In genomic region chr3:102157652-102158051, GRCm38 (mm10) we compare ENCODE assay signal across 26 mouse cellular contexts. TPM values are rescaled to one million over a fixed set of nuclear protein-coding genes. Genes with fewer than 3 reads are reported as not detected.
DNase-seq lines count a peak whose midpoint lies in the region; ATAC-seq lines count a peak whose summit lies in the region.
"Had no signal": no experiment of that assay in that cellular context is flagged by ENCODE, and none has a peak within 500 bp of the region (broad histone marks: within the 10 kb centered on the region; RNA-seq: fewer than 3 reads in every experiment).

No protein-coding gene starts in this region.

- H3K27me3 ChIP-seq in heart, embryonic 11.5 days (ENCODE audit: control insufficient read depth, insufficient read depth, low read length): no peaks in the 10 kb centered on the region
- no peaks in the 10 kb centered on the region for H3K27me3 ChIP-seq in heart, embryonic 12.5 days (replicated peaks)
- no peaks in the 10 kb centered on the region for H3K27me3 ChIP-seq in liver, embryonic 11.5 days (replicated peaks; ENCODE audit: control insufficient read depth, insufficient read depth, low read length)
- H3K27me3 ChIP-seq in liver, embryonic 13.5 days: no peaks in the 10 kb centered on the region
- no peaks in the 10 kb centered on the region for H3K27me3 ChIP-seq in stomach, embryonic 15.5 days (replicated peaks)
- H3K27me3 ChIP-seq: CH12.LX; hindbrain, embryonic 13.5 days; Patski had no signal

- no peaks in the 10 kb centered on the region for H3K9me3 ChIP-seq in heart, embryonic 11.5 days (replicated peaks; ENCODE audit: control insufficient read depth, low read length)
- H3K9me3 ChIP-seq in heart, embryonic 12.5 days (replicated peaks): no peaks in the 10 kb centered on the region
- H3K9me3 ChIP-seq in liver, embryonic 11.5 days (ENCODE audit: control insufficient read depth, low read length): no peaks in the 10 kb centered on the region
- H3K9me3 ChIP-seq in liver, embryonic 13.5 days (replicated peaks): no peaks in the 10 kb centered on the region
- H3K9me3 ChIP-seq in stomach, embryonic 15.5 days: no peaks in the 10 kb centered on the region
- H3K9me3 ChIP-seq: forebrain, embryonic 10.5 days; G1E; hindbrain, embryonic 10.5 days; hindbrain, embryonic 13.5 days had no signal

- peaks cover 37% of the 10 kb centered on the region for H3K36me3 ChIP-seq in heart, embryonic 11.5 days (ENCODE audit: control insufficient read depth, insufficient read depth, low read length)
- peaks cover 71% of the 10 kb centered on the region for H3K36me3 ChIP-seq in heart, embryonic 12.5 days
- H3K36me3 ChIP-seq in liver, embryonic 11.5 days (ENCODE audit: control insufficient read depth, insufficient read depth, low read length): peaks cover 26% of the 10 kb centered on the region; the same call in 1 of the 2 replicates
- H3K36me3 ChIP-seq in liver, embryonic 13.5 days: peaks cover 76% of the 10 kb centered on the region
- peaks cover 28% of the 10 kb centered on the region for H3K36me3 ChIP-seq in stomach, embryonic 15.5 days

- no peak for DNase-seq in liver, embryonic 11.5 days (ENCODE audit: low spot score)
- no peak for DNase-seq in liver
- no peak for DNase-seq in liver, embryonic 13.5 days
- DNase-seq in spleen, adult 12 weeks (ENCODE audit: low spot score): no peak
- DNase-seq in urinary bladder, adult 2 months (ENCODE audit: low spot score): no peak
- DNase-seq: adrenal gland, postnatal 10 days; adrenal gland, postnatal 36 days; B cell, adult 2 months; cerebellum, adult 18-20 months; cerebellum, adult 9-10 months; cerebellum, postnatal 14 days; forebrain, postnatal 0 days; gastrocnemius, adult 2 months; gastrocnemius, postnatal 14 days; heart, adult 18-20 months had no signal

- 0 out of 2 replicates have a peak overlapping the region, but pooled peaks have one; percentile 5 for H3K27ac ChIP-seq in heart, embryonic 11.5 days (ENCODE audit: low read depth, low read length)
- H3K27ac ChIP-seq in heart, embryonic 12.5 days (ENCODE audit: poor library complexity, severe bottlenecking): no peak overlapping the region
- no peak overlapping the region for H3K27ac ChIP-seq in liver, embryonic 11.5 days (ENCODE audit: low read depth, low read length)
- H3K27ac ChIP-seq in liver, embryonic 13.5 days: peak overlapping the region; percentile 25; the same call in 1 of the 2 replicates
- H3K27ac ChIP-seq in stomach, embryonic 15.5 days: peak overlapping the region; percentile 67
- H3K27ac ChIP-seq: gastrocnemius, adult 2 months; hindbrain, embryonic 10.5 days; hindbrain, embryonic 13.5 days; hindbrain, postnatal 0 days had no signal

- H3K4me1 ChIP-seq in heart, embryonic 11.5 days (ENCODE audit: control insufficient read depth, insufficient read depth, low read length): peaks cover 3% of the 10 kb centered on the region; the same call in 1 of the 2 replicates
- H3K4me1 ChIP-seq in heart, embryonic 12.5 days (replicated peaks): peaks cover 26% of the 10 kb centered on the region
- H3K4me1 ChIP-seq in liver, embryonic 11.5 days (replicated peaks; ENCODE audit: control insufficient read depth, insufficient read depth, low read length): peaks cover 15% of the 10 kb centered on the region
- H3K4me1 ChIP-seq in liver, embryonic 13.5 days (replicated peaks): peaks cover 54% of the 10 kb centered on the region
- peaks cover 5% of the 10 kb centered on the region; the same call in 1 of the 2 replicates for H3K4me1 ChIP-seq in stomach, embryonic 15.5 days

- H3K9ac ChIP-seq in heart, embryonic 11.5 days (ENCODE audit: low read depth, low read length): no peak overlapping the region
- H3K9ac ChIP-seq in heart, embryonic 12.5 days: no peak overlapping the region
- no peak overlapping the region for H3K9ac ChIP-seq in liver, embryonic 11.5 days (ENCODE audit: low read depth, low read length)
- no peak overlapping the region for H3K9ac ChIP-seq in liver, embryonic 13.5 days
- no peak overlapping the region for H3K9ac ChIP-seq in stomach, embryonic 15.5 days
- H3K9ac ChIP-seq: forebrain, postnatal 0 days; hindbrain, embryonic 13.5 days had no signal

- WGBS in heart, embryonic 11.5 days (ENCODE audit: insufficient replicate concordance): 71% methylated on average over 6 of the region's 6 CpGs
- WGBS in heart, embryonic 12.5 days: 84% methylated on average over 6 of the region's 6 CpGs
- WGBS in liver, embryonic 11.5 days: 67% methylated on average over 6 of the region's 6 CpGs
- 36% methylated on average over 6 of the region's 6 CpGs for WGBS in liver, embryonic 13.5 days (ENCODE audit: insufficient replicate concordance)
- WGBS in stomach, embryonic 15.5 days: 81% methylated on average over 6 of the region's 6 CpGs

- H3K4me3 ChIP-seq in heart, embryonic 11.5 days (ENCODE audit: low read depth, low read length): no peak overlapping the region
- H3K4me3 ChIP-seq in heart, embryonic 12.5 days: no peak overlapping the region
- H3K4me3 ChIP-seq in liver, embryonic 11.5 days (ENCODE audit: low read depth, low read length): no peak overlapping the region
- no peak overlapping the region for H3K4me3 ChIP-seq in liver, embryonic 13.5 days (replicated peaks)
- no peak overlapping the region for H3K4me3 ChIP-seq in stomach, embryonic 15.5 days (replicated peaks)
- H3K4me3 ChIP-seq: forebrain, embryonic 10.5 days; gastrocnemius, adult 2 months; hindbrain, embryonic 10.5 days; hindbrain, embryonic 13.5 days had no signal

- no peak for ATAC-seq in heart, embryonic 11.5 days (replicated peaks; ENCODE audit: insufficient number of reproducible peaks, low FRiP score, low TSS enrichment)
- no peak for ATAC-seq in heart, embryonic 12.5 days (ENCODE audit: insufficient number of reproducible peaks, low FRiP score)
- ATAC-seq in liver, embryonic 11.5 days (replicated peaks; ENCODE audit: low FRiP score): peak; percentile 26; the same call in 1 of the 2 replicates
- peak; percentile 27; the same call in 1 of the 2 replicates for ATAC-seq in liver, embryonic 13.5 days (ENCODE audit: low read depth)
- peak; percentile 44; the same call in 1 of the 2 replicates for ATAC-seq in stomach, embryonic 15.5 days (ENCODE audit: insufficient read depth, low FRiP score, low read depth)
- ATAC-seq: forebrain, embryonic 14.5 days; forebrain, postnatal 0 days; hindbrain, postnatal 0 days; Patski had no signal

- H3K4me2 ChIP-seq in heart, embryonic 11.5 days: no peak overlapping the region
- no peak overlapping the region for H3K4me2 ChIP-seq in heart, embryonic 12.5 days
- no peak overlapping the region for H3K4me2 ChIP-seq in liver, embryonic 11.5 days
- H3K4me2 ChIP-seq in liver, embryonic 13.5 days: no peak overlapping the region
- no peak overlapping the region for H3K4me2 ChIP-seq in stomach, embryonic 15.5 days
- H3K4me2 ChIP-seq: hindbrain, embryonic 13.5 days had no signal

RNA-seq across cellular contexts. Expression of gene Vangl1, which starts 46.8 kb away (rescaled TPM):
- 29.4 and 31.6 TPM in 2 replicates for polyA plus RNA-seq in heart, embryonic 11.5 days (2014; fragmentation: Nextera tagmentation; extraction: Ambion mirVana)
- 31.0 and 31.8 TPM in 2 replicates for polyA plus RNA-seq in heart, embryonic 12.5 days (2016; fragmentation: Nextera tagmentation; extraction: Ambion mirVana)
- polyA plus RNA-seq in liver, embryonic 11.5 days (2014; fragmentation: Nextera tagmentation; extraction: Ambion mirVana): 52.9 and 59.3 TPM in 2 replicates
- polyA plus RNA-seq in liver, embryonic 13.5 days (2015; fragmentation: Nextera tagmentation; extraction: Ambion mirVana): 59.4 and 73.6 TPM in 2 replicates
- 22.7 and 27.0 TPM in 2 replicates for polyA plus RNA-seq in stomach, embryonic 15.5 days (2015; fragmentation: Nextera tagmentation; extraction: Ambion mirVana)
- 22.2 and 30.7 TPM in 2 replicates for polyA plus RNA-seq in urinary bladder, adult 2 months (2012; rRNA removed)

Comparison
In these comparisons a context has a peak if more than half of its experiments do, and no peak if none do; other contexts are left out.
1. H3K27ac ChIP-seq: peak in heart, embryonic 11.5 days (single experiment), liver, embryonic 13.5 days (single experiment) and stomach, embryonic 15.5 days (single experiment); none in heart, embryonic 12.5 days (single experiment) and liver, embryonic 11.5 days (single experiment).
2. ATAC-seq: peak in liver, embryonic 11.5 days (single experiment), liver, embryonic 13.5 days (single experiment) and stomach, embryonic 15.5 days (single experiment); none in heart, embryonic 11.5 days (single experiment) and heart, embryonic 12.5 days (single experiment).